Mouse (Mus musculus) forebrain, postnatal 0 days (tissue): ENCODE data around the gene Tmem140. TPM values are rescaled to one million over a fixed set of nuclear protein-coding genes. Genes with fewer than 3 reads are reported as not detected.

Source experiments
- ATAC-seq: fragments of 200-750 bp; cut with Nextera tagmentation; 2 replicates; pipeline ENCODE4 v1.8.0; 2017; ENCODE audit warnings: mild to moderate bottlenecking, moderate library complexity
- DNase-seq: peaks from one replicate; pipeline ENCODE4 v3.0.0-alpha.2; 2015
- H3K27ac ChIP-seq: fragments of 300-500 bp; sonication (generic); 2 replicates; pipeline ENCODE4 v1.5.1; 2014; ENCODE audit warnings: low read depth, mild to moderate bottlenecking, antibody characterized with exemption, low read length, moderate library complexity, mixed read lengths
- H3K27me3 ChIP-seq: fragments of 300-500 bp; sonication (generic); 2 replicates; pipeline ENCODE4 v1.6.1; 2014; ENCODE audit warnings: mild to moderate bottlenecking, low read length, mixed read lengths; ENCODE audit not compliant: insufficient read depth
- H3K36me3 ChIP-seq: fragments of 300-500 bp; sonication (generic); 2 replicates; pipeline ENCODE4 v1.6.1; 2014; ENCODE audit warnings: mild to moderate bottlenecking, moderate library complexity; ENCODE audit not compliant: insufficient read depth
- H3K4me1 ChIP-seq: fragments of 300-500 bp; sonication (generic); 2 replicates; pipeline ENCODE4 v1.6.1; 2014; ENCODE audit warnings: antibody characterized with exemption; ENCODE audit not compliant: insufficient read depth
- H3K4me2 ChIP-seq: fragments of 300-500 bp; sonication (generic); 2 replicates; pipeline ENCODE4 v1.6.1; 2014; ENCODE audit warnings: low read depth, mild to moderate bottlenecking, moderate library complexity
- H3K4me3 ChIP-seq: fragments of 300-500 bp; sonication (generic); 2 replicates; pipeline ENCODE4 v1.5.1; 2014; ENCODE audit warnings: low read depth, low read length, mixed read lengths
- H3K9ac ChIP-seq: fragments of 300-500 bp; sonication (generic); 2 replicates; pipeline ENCODE4 v1.6.1; 2014; ENCODE audit warnings: mild to moderate bottlenecking
- H3K9me3 ChIP-seq: fragments of 300-500 bp; sonication (generic); 2 replicates; pipeline ENCODE4 v1.6.1; 2016; ENCODE audit warnings: low read length
- CTCF ChIP-seq: sonication (generic); IDR thresholded peaks from 2 replicates; pipeline ENCODE4 v1.5.1; 2016; ENCODE audit warnings: antibody characterized with exemption, control low read depth, low read depth
- WGBS: fragments of 180-500 bp; shearing (Covaris S2); extraction: QIAGEN DNeasy Blood & Tissue Kit; methylation state at CpG from one replicate; pipeline ENCODE4 v1.1.7; 2014; 5-methylcytosine and 5-hydroxymethylcytosine counted together
- polyA plus RNA-seq: library from polyadenylated mRNA; unstranded; fragments of >200 nt; fragmentation: Nextera tagmentation; extraction: Ambion mirVana; gene quantifications from 2 replicates; pipeline ENCODE4 v1.2.1, GENCODE M21; 2015
- total RNA-seq: library from RNA; depleted of rRNA; stranded (reverse); fragments of >200 nt; gene quantifications from 2 replicates; pipeline ENCODE4 v1.2.3, GENCODE M21; 2014

Gene Tmem140
- total and polyA plus RNA-seq, 2 experiments from 2014 or later = 0.48 to 7.3 TPM

GRCm38 (mm10) chr6:34875966-34876834 is 13.3 kb downstream of the Tmem140 start:
- WGBS = 64% methylated on average over 12 of the region's 12 CpGs
- Histone ChIP-seq H3K9ac (no peak overlapping the region), H3K4me1 (peaks cover 8% of the 10 kb centered on the region), H3K4me2 (no peak overlapping the region), H3K4me3 (no peak overlapping the region), H3K27me3 (no peaks in the 10 kb centered on the region), H3K27ac (no peak overlapping the region), H3K36me3 (peaks cover 13% of the 10 kb centered on the region), H3K9me3 (no peaks in the 10 kb centered on the region)
- TF ChIP-seq CTCF = peak; percentile 12; the same call in 1 of the 2 replicates
- DNase-seq = no peak
- ATAC-seq = no peak

- H3K4me1 ChIP-seq = peaks cover 8% of the 10 kb centered on the region
- H3K36me3 ChIP-seq = peaks cover 15% of the 10 kb centered on the region
- H3K27me3 ChIP-seq = no peaks in the 10 kb centered on the region
- no peak for DNase-seq
- peak overlapping the region; percentile 63 for H3K4me2 ChIP-seq
- WGBS = 31% methylated on average over 2 of the region's 2 CpGs
- no peak overlapping the region for H3K27ac ChIP-seq
- no peaks in the 10 kb centered on the region for H3K9me3 ChIP-seq
- TF ChIP-seq CTCF = no peak
- peak overlapping the region; percentile 66; the same call in 1 of the 2 replicates for H3K4me3 ChIP-seq
- no peak for ATAC-seq
- peak overlapping the region; percentile 75; the same call in 1 of the 2 replicates for H3K9ac ChIP-seq
Measured at GRCm38 (mm10) chr6:34876835-34877156, 13.8 kb downstream of the Tmem140 start.

- peak; percentile 63 for TF ChIP-seq CTCF
- H3K4me2 ChIP-seq = peak within 1 kb of the TSS; percentile 63
- under 1% methylated on average over 56 of the region's 56 CpGs for whole genome bisulfite sequencing
- peak within 1 kb of the TSS; percentile 75 for H3K9ac ChIP-seq
- H3K27me3 ChIP-seq = no peaks in the 10 kb centered on the region
- no peaks in the 10 kb centered on the region for H3K9me3 ChIP-seq
- ATAC-seq (peak; percentile 96), DNase-seq (peak; percentile 95)
- H3K36me3 ChIP-seq = peaks cover 15% of the 10 kb centered on the region
- H3K4me3 ChIP-seq = peak within 1 kb of the TSS; percentile 66
- peak within 1 kb of the TSS; percentile 90 for H3K27ac ChIP-seq
- peaks cover 8% of the 10 kb centered on the region for H3K4me1 ChIP-seq
Measured at GRCm38 (mm10) chr6:34877509-34878321, 14.8 kb downstream of the Tmem140 start, which contains the start of gene Cyren. Gene Cyren, minus strand, starts transcription at chr6:34878060.

GRCm38 (mm10) chr6:34879101-34879740 is 16.3 kb downstream of the Tmem140 start:
- no peak overlapping the region for H3K9ac ChIP-seq
- no peak overlapping the region for H3K4me2 ChIP-seq
- H3K4me3 ChIP-seq = no peak overlapping the region
- H3K4me1 ChIP-seq = peaks cover 8% of the 10 kb centered on the region
- H3K9me3 ChIP-seq = no peaks in the 10 kb centered on the region
- 90% methylated on average over 16 of the region's 16 CpGs for WGBS
- peaks cover 21% of the 10 kb centered on the region for H3K36me3 ChIP-seq
- DNase-seq (no peak), ATAC-seq (no peak)
- no peak for TF ChIP-seq CTCF
- no peaks in the 10 kb centered on the region for H3K27me3 ChIP-seq
- no peak overlapping the region for H3K27ac ChIP-seq

GRCm38 (mm10) chr6:34879911-34880475 is 17.0 kb downstream of the Tmem140 start:
- Histone ChIP-seq H3K9me3 (no peaks in the 10 kb centered on the region), H3K27ac (no peak overlapping the region), H3K9ac (no peak overlapping the region), H3K27me3 (no peaks in the 10 kb centered on the region), H3K4me3 (no peak overlapping the region), H3K4me2 (no peak overlapping the region), H3K36me3 (peaks cover 29% of the 10 kb centered on the region), H3K4me1 (peaks cover 8% of the 10 kb centered on the region)
- peak; percentile 64 for TF ChIP-seq CTCF
- WGBS = 56% methylated on average over 6 of the region's 6 CpGs
- DNase-seq = peak; percentile 56
- no peak for ATAC-seq

- no peak overlapping the region for H3K27ac ChIP-seq
- H3K36me3 ChIP-seq = peaks cover 53% of the 10 kb centered on the region
- no peaks in the 10 kb centered on the region for H3K27me3 ChIP-seq
- no peak overlapping the region for H3K4me3 ChIP-seq
- no peaks in the 10 kb centered on the region for H3K4me1 ChIP-seq
- no peaks in the 10 kb centered on the region for H3K9me3 ChIP-seq
- ATAC-seq = no peak
- TF ChIP-seq CTCF = no peak
- no peak overlapping the region for H3K9ac ChIP-seq
- 92% methylated on average over 7 of the region's 7 CpGs for whole genome bisulfite sequencing
- DNase-seq = no peak
- no peak overlapping the region for H3K4me2 ChIP-seq
Measured at GRCm38 (mm10) chr6:34884724-34885123, 21.8 kb downstream of the Tmem140 start.
